Comparison of ENCODE assay signal across 10 mouse cellular contexts in genomic region chr11:51059640-51060039, GRCm38 (mm10). TPM values are rescaled to one million over a fixed set of nuclear protein-coding genes. Genes with fewer than 3 reads are reported as not detected.
DNase-seq lines count a peak whose midpoint lies in the region; ATAC-seq and TF ChIP-seq lines count a peak whose summit lies in the region.
"Had no signal": no experiment of that assay in that cellular context is flagged by ENCODE, and none has a peak within 500 bp of the region (broad histone marks: within the 10 kb centered on the region; RNA-seq: fewer than 3 reads in every experiment).

No protein-coding gene starts in this region.

- DNase-seq in heart, postnatal 10 days: no peak
- DNase-seq in NIH3T3 (ENCODE audit: low read depth): peak; percentile 8
- no peak for DNase-seq in heart, postnatal 0 days (ENCODE audit: low spot score)
- no peak for DNase-seq in liver, postnatal 0 days
- no peak for DNase-seq in natural killer cell, adult 2 months (ENCODE audit: low spot score in 2 of 2)
- DNase-seq in left cerebral cortex, postnatal 25 days (ENCODE audit: low spot score in 2 of 2): no peak
- DNase-seq: thymus, postnatal 25 days had no signal

- H3K4me1 ChIP-seq in heart, embryonic 13.5 days: peaks cover 8% of the 10 kb centered on the region
- 0 out of 2 replicates have a peak, but pooled peaks cover 3% of the 10 kb centered on the region for H3K4me1 ChIP-seq in heart, postnatal 0 days (ENCODE audit: control insufficient read depth, insufficient read depth)
- no peaks in the 10 kb centered on the region for H3K4me1 ChIP-seq in liver, postnatal 0 days (ENCODE audit: insufficient read depth)

- H3K27ac ChIP-seq in heart, embryonic 13.5 days (replicated peaks): no peak overlapping the region
- H3K27ac ChIP-seq in heart, postnatal 0 days (ENCODE audit: low read depth): no peak overlapping the region
- no peak overlapping the region for H3K27ac ChIP-seq in liver, postnatal 0 days (ENCODE audit: low read depth)

- no peak for TF ChIP-seq EP300 in heart, postnatal 0 days (IDR thresholded peaks at IDR 0.05; ENCODE audit: low read depth)
- TF ChIP-seq EP300 in liver, postnatal 0 days (IDR thresholded peaks at IDR 0.05; ENCODE audit: low read depth): no peak

- H3K9me3 ChIP-seq in heart, embryonic 13.5 days: no peaks in the 10 kb centered on the region
- H3K9me3 ChIP-seq in heart, postnatal 0 days (replicated peaks; ENCODE audit: control insufficient read depth, low read length): no peaks in the 10 kb centered on the region
- H3K9me3 ChIP-seq in liver, postnatal 0 days (ENCODE audit: low read length): no peaks in the 10 kb centered on the region

- no peaks in the 10 kb centered on the region for H3K27me3 ChIP-seq in heart, embryonic 13.5 days (replicated peaks)
- no peaks in the 10 kb centered on the region for H3K27me3 ChIP-seq in heart, postnatal 0 days (ENCODE audit: control insufficient read depth, insufficient read depth, low read length)
- no peaks in the 10 kb centered on the region for H3K27me3 ChIP-seq in liver, postnatal 0 days (ENCODE audit: insufficient read depth, low read length)

- H3K4me2 ChIP-seq in heart, embryonic 13.5 days: peak overlapping the region; percentile 93
- H3K4me2 ChIP-seq in heart, postnatal 0 days (ENCODE audit: low read depth, low read length): peak overlapping the region; percentile 94
- peak overlapping the region; percentile 76 for H3K4me2 ChIP-seq in liver, postnatal 0 days (ENCODE audit: low read depth, low read length)

- TF ChIP-seq CTCF in heart, postnatal 0 days (IDR thresholded peaks at IDR 0.05; ENCODE audit: low read depth): no peak
- no peak for TF ChIP-seq CTCF in liver, postnatal 0 days (IDR thresholded peaks at IDR 0.05; ENCODE audit: low read depth)

- ATAC-seq in heart, embryonic 13.5 days (ENCODE audit: extremely low read depth, insufficient number of reproducible peaks, low FRiP score, low TSS enrichment): no peak
- ATAC-seq in heart, postnatal 0 days (ENCODE audit: insufficient read depth, low read depth): peak; percentile 33; the same call in 1 of the 2 replicates
- peak; percentile 29; the same call in 1 of the 2 replicates for ATAC-seq in liver, postnatal 0 days
- ATAC-seq in megakaryocyte-erythroid progenitor cell, adult 5-6 weeks (replicated peaks; ENCODE audit: low FRiP score, low TSS enrichment, poor library complexity, severe bottlenecking): no peak

- H3K4me3 ChIP-seq in heart, embryonic 13.5 days: peak overlapping the region; percentile 84
- H3K4me3 ChIP-seq in heart, postnatal 0 days (ENCODE audit: low read depth, low read length): peak overlapping the region; percentile 93
- peak overlapping the region; percentile 71 for H3K4me3 ChIP-seq in liver, postnatal 0 days (ENCODE audit: low read depth, low read length)

- H3K9ac ChIP-seq in heart, embryonic 13.5 days: peak overlapping the region; percentile 93
- H3K9ac ChIP-seq in heart, postnatal 0 days (replicated peaks; ENCODE audit: low read depth, low read length): peak overlapping the region; percentile 56
- H3K9ac ChIP-seq in liver, postnatal 0 days (replicated peaks): peak overlapping the region; percentile 62

- 15% methylated on average over 14 of the region's 14 CpGs for WGBS in heart, embryonic 13.5 days
- WGBS in heart, postnatal 0 days: 18% methylated on average over 14 of the region's 14 CpGs
- WGBS in liver, postnatal 0 days (ENCODE audit: insufficient replicate concordance): 16% methylated on average over 14 of the region's 14 CpGs

- intact Hi-C loops in heart, postnatal 10 days (cut with DNase I): loop anchor here (2.0 to 10.0 kb wide), 3 partner anchors 121 to 232 kb away; partner anchors contain the start of genes BC049762, Clk4 and Zfp354c
- intact Hi-C loops in left cerebral cortex, postnatal 25 days (cut with DNase I): loop anchor here (5.0 kb wide), 2 partner anchors 127 to 203 kb away; partner anchors contain the start of genes BC049762, Clk4 and Zfp354b

- peaks cover 35% of the 10 kb centered on the region for H3K36me3 ChIP-seq in heart, embryonic 13.5 days
- H3K36me3 ChIP-seq in heart, postnatal 0 days (replicated peaks; ENCODE audit: control insufficient read depth, insufficient read depth, low read length): peaks cover 5% of the 10 kb centered on the region; the same call in 1 of the 2 replicates
- H3K36me3 ChIP-seq in liver, postnatal 0 days (replicated peaks; ENCODE audit: insufficient read depth, low read length): no peaks in the 10 kb centered on the region

RNA-seq across cellular contexts. Expression of gene Zfp354a, which starts 0.6 kb away (rescaled TPM):
- 5.1 and 5.3 TPM in 2 replicates for polyA plus RNA-seq in heart, embryonic 13.5 days (2015; fragmentation: Nextera tagmentation; extraction: Ambion mirVana)
- total RNA-seq in heart, postnatal 10 days (2021): 1 to 10 TPM; 2.1 to 2.9 TPM
- 0.62 and 4.6 TPM in 2 replicates for total RNA-seq in heart, postnatal 0 days (2014; rRNA removed; ENCODE audit: low replicate concordance)
- 3.4 and 4.2 TPM in 2 replicates for polyA plus RNA-seq in heart, postnatal 0 days (2015; fragmentation: Nextera tagmentation; extraction: Ambion mirVana)
- 0.86 and 0.94 TPM in 2 replicates for polyA plus RNA-seq in liver, postnatal 0 days (2015; fragmentation: Nextera tagmentation; extraction: Ambion mirVana)
- total RNA-seq in megakaryocyte-erythroid progenitor cell, adult 5-6 weeks (2014; fragmentation: Nextera tagmentation): not detected in 2 replicates
- total RNA-seq in megakaryocyte-erythroid progenitor cell, adult 5-6 weeks (2017): not detected in 2 replicates
- total RNA-seq in left cerebral cortex, postnatal 25 days (2021): 1 to 10 TPM; 6.2 to 8.9 TPM

RNA-seq across cellular contexts. Expression of gene Olfr1375, which starts 11.7 kb away (rescaled TPM):
- not detected in 2 replicates for polyA plus RNA-seq in heart, embryonic 13.5 days (2015; fragmentation: Nextera tagmentation; extraction: Ambion mirVana)
- not detected for total RNA-seq in heart, postnatal 10 days (2021)
- not detected in 2 replicates for total RNA-seq in heart, postnatal 0 days (2014; rRNA removed; ENCODE audit: low replicate concordance)
- not detected in 2 replicates for polyA plus RNA-seq in heart, postnatal 0 days (2015; fragmentation: Nextera tagmentation; extraction: Ambion mirVana)
- not detected in 2 replicates for polyA plus RNA-seq in liver, postnatal 0 days (2015; fragmentation: Nextera tagmentation; extraction: Ambion mirVana)
- not detected in 2 replicates for total RNA-seq in megakaryocyte-erythroid progenitor cell, adult 5-6 weeks (2014; fragmentation: Nextera tagmentation)
- total RNA-seq in megakaryocyte-erythroid progenitor cell, adult 5-6 weeks (2017): not detected in 2 replicates
- not detected for total RNA-seq in left cerebral cortex, postnatal 25 days (2021)
- total RNA-seq: gastrocnemius, adult 8-10 months had no signal

RNA-seq across cellular contexts. Expression of gene Olfr54, which starts 45.6 kb away (rescaled TPM):
- not detected in 2 replicates for polyA plus RNA-seq in heart, embryonic 13.5 days (2015; fragmentation: Nextera tagmentation; extraction: Ambion mirVana)
- total RNA-seq in heart, postnatal 10 days (2021): not detected
- not detected in 2 replicates for total RNA-seq in heart, postnatal 0 days (2014; rRNA removed; ENCODE audit: low replicate concordance)
- not detected in 2 replicates for polyA plus RNA-seq in heart, postnatal 0 days (2015; fragmentation: Nextera tagmentation; extraction: Ambion mirVana)
- not detected in 2 replicates for polyA plus RNA-seq in liver, postnatal 0 days (2015; fragmentation: Nextera tagmentation; extraction: Ambion mirVana)
- not detected in 2 replicates for total RNA-seq in megakaryocyte-erythroid progenitor cell, adult 5-6 weeks (2014; fragmentation: Nextera tagmentation)
- total RNA-seq in megakaryocyte-erythroid progenitor cell, adult 5-6 weeks (2017): not detected in 2 replicates
- not detected for total RNA-seq in left cerebral cortex, postnatal 25 days (2021)
- total RNA-seq: gastrocnemius, adult 8-10 months had no signal

RNA-seq across cellular contexts. Expression of gene Olfr51, which starts 56.2 kb away (rescaled TPM):
- not detected in 2 replicates for polyA plus RNA-seq in heart, embryonic 13.5 days (2015; fragmentation: Nextera tagmentation; extraction: Ambion mirVana)
- total RNA-seq in heart, postnatal 10 days (2021): not detected
- not detected in 2 replicates for total RNA-seq in heart, postnatal 0 days (2014; rRNA removed; ENCODE audit: low replicate concordance)
- polyA plus RNA-seq in heart, postnatal 0 days (2015; fragmentation: Nextera tagmentation; extraction: Ambion mirVana): not detected in 2 replicates
- not detected in 2 replicates for polyA plus RNA-seq in liver, postnatal 0 days (2015; fragmentation: Nextera tagmentation; extraction: Ambion mirVana)
- not detected in 2 replicates for total RNA-seq in megakaryocyte-erythroid progenitor cell, adult 5-6 weeks (2014; fragmentation: Nextera tagmentation)
- not detected in 2 replicates for total RNA-seq in megakaryocyte-erythroid progenitor cell, adult 5-6 weeks (2017)
- not detected for total RNA-seq in left cerebral cortex, postnatal 25 days (2021)
- total RNA-seq: gastrocnemius, adult 8-10 months had no signal

Comparison
In these comparisons a context has a peak if more than half of its experiments do, and no peak if none do; other contexts are left out.
1. ATAC-seq: peak in heart, postnatal 0 days (single experiment) and liver, postnatal 0 days (single experiment); none in heart, embryonic 13.5 days (single experiment) and megakaryocyte-erythroid progenitor cell, adult 5-6 weeks (single experiment).
2. Peak in every context shown above with its lines, with median percentiles within 50 percentile points of each other: H3K4me2 ChIP-seq, H3K4me3 ChIP-seq and H3K9ac ChIP-seq.